Mouse (Mus musculus): ENCODE results near the gene Ngf.

The Ngf gene

DNA sequence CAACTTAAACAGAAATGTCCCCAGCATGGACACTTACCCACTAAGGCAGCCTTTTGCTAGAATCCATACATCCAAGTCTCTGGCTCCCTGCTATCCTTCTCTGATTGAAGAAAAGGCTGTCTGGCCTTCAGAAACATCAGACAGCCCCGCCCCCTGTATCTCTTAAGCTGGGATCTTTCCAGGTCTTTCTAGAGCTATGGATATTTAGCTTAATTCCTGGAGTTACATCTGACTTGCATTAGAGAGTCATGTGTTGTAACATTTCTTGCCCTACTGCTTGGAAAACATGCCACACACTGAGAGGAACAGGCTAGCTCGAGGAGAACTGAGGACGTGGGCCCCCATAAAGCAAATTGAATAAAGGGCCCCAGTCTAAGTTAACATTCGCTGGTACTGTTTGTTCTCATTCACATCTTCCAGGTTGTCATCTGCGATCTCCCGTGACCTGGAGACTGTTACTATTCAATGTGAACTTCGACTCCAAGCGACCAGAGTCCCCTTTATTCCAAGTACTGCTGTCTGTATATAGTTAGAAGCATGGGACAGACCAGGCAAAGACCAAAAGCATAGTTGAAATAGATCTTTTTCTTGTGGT is 38.0 kb downstream of the Ngf start:
- no peak for DNase-seq (ENCODE audit: low spot score)

DNA sequence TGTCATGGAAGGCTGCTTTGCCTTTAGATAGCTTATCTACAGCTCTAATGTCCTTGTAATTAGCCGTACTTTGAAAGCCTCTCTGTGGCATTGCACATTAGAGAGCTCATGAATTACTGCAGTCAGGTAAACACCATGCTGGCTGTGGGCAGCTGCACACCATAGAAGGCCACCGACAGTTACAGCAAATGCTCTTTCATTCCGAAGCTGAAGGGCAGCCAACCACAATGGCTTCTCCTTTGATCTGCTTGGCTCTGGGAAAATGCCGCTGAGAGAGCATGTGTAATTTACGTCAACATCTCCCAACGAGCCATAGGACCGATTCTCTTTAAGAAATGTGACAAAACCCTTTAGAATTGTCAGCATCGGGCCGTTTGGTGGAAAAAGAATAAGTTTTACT is 38.7 kb downstream of the Ngf start:
- DNase-seq (ENCODE audit: low spot score): no peak

DNA sequence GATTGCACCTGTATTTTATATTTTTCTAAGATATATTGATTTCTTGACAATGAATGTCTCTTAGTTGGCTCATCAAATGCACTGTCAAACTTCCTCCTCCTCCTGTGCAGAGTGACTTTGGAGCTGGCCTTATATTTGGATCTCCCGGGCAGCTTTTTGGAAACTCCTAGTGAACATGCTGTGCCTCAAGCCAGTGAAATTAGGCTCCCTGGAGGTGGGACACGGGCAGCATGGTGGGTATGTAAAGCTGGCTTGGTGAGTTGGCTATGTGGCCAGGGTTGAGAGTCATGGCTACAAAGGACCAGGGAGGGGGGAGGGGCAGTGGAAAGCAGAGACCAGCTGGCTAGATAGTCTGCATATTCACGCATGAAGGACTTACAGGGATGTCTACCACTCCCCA is 39.9 kb downstream of the Ngf start:
- no peak for DNase-seq (ENCODE audit: low spot score)

DNA sequence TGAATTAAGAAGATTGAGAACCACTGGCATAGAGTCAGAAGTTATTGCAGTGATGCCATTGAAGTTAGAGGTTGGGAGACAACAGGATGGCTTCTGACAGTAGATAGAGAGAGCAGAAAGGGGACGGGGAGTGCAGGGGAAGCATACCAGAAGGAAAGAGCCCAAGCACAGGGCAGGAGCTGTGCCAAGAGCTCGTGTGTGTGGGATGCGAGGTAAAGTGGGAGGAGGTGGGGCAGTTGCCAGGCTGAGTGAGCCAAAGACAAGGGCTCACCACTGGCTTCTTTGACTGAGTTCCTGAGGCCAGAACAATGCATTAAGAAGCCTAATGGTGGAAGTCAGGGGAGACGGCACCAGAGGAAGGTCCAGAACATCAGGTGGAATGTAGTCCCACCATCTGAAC is 47.2 kb downstream of the Ngf start:
- no peak for DNase-seq (ENCODE audit: low spot score)

DNA sequence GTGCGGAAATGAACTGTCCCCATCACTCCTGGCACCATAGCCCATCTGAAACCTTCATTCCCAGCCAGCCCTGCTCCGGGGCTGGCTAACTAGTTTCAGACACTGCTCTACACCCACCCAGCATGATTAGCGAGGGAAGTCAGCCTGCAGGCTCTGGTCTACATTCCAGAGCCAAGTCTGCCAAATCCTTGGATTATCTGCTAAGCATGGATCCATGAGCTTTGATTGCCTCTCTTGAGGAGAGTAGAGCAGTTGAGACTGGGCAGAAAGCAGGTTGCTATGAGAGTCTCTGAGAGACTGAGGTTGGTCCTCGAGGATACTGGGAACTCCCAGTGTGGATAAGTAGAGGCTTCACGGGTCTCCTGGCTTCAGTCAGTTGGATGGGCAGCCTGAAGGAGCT is 51.3 kb downstream of the Ngf start:
- no peak for DNase-seq (ENCODE audit: low spot score)

DNA sequence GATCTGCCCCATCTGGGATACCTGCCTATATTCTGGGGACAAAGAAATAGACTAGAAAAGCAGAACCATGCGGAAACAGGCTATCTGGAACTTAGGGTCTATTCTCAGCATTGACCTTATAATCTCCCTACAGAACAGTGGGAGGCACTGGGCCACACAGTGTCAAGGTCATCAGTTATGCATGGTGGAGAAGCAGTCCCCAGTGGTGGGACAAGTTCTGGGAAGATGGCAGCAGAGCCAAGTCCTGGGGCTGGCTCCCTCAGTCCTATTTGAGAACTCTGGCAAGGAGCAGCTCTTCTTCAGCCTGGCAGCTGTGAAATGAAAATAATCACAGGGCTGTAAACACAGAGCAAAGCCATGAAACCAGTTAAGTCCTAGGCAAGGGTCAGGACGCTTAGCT is 54.0 kb downstream of the Ngf start:
- no peak for DNase-seq (ENCODE audit: low spot score)

DNA sequence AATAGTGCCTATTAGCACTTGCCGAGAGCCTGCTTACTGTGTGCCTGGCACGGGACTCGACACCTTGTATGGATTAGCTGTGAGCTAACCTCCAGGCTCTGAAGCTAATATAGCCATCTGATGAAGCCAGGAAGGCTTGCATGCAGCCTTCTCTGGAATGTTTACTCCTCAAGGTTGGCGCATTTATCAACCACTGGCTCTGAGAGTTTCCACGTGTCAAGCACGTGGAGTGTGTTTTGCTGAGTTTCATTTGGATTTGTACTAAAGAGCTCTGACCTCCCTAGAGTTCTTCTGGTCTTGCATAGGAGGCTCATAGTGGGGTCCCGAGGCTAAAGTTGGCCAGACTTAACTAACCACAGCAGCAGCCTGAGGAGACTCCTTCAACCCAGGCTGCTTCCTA is 55.2 kb downstream of the Ngf start:
- DNase-seq (ENCODE audit: low spot score): no peak

DNA sequence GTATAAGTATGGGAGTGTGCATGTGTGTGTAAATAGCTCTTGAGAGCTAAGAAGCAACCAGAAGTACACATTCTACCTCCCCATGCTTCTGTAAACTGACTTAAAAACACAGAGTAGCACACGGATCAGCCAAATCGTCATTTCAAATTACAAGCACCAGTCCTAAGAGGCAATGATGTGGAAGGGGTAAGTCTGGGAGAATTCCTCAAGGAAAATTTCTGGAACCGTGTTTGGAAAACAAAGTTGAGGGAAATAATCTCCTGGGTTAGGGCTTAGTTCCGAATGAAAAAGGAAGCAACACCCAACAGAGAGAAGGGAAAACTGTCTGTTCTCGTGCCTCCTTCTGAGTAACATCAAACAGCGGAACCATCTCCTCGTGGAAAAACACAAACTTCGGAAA is 56.1 kb downstream of the Ngf start:
- no peak for DNase-seq (ENCODE audit: low spot score)

DNA sequence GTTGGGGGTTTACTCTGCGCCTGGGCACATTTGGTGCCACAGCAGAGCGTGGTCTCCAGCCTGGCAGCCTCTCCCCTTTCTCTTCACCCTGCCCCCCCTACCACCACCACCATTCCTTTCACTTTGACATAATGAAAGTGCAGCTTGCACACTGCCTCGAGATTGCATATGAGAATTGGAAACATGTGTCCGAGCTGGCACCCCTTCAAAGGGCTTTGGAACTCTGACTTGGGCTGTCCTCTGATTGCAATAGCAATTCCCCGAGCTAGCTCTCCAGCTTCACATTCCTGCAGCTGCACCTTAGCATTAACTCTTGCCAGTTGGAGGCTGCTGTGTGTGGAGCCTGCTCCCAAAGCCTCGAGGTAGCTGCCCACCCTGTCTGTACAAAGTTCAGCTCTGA is 56.8 kb downstream of the Ngf start:
- no peak for DNase-seq (ENCODE audit: low spot score)

DNA sequence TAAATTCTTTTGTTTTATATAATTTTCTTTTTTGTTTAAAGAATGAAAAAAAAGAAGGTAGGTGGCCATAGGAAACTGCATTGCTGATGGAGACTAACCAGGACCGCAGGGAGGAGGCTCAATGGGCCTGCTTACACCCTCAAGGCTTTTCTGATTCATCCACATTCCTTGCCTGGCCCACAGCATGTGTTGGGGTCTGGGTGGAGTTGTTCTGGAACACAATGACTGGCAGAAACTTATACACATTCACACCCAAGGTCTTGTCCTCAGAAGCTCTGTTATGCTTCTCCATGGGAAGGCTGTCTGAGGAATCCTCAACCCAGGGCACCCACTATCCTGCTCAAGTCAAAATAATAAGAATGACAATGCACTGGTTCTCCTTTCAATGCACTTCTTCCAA is 65.0 kb downstream of the Ngf start:
- no peak for DNase-seq (ENCODE audit: low spot score)

DNA sequence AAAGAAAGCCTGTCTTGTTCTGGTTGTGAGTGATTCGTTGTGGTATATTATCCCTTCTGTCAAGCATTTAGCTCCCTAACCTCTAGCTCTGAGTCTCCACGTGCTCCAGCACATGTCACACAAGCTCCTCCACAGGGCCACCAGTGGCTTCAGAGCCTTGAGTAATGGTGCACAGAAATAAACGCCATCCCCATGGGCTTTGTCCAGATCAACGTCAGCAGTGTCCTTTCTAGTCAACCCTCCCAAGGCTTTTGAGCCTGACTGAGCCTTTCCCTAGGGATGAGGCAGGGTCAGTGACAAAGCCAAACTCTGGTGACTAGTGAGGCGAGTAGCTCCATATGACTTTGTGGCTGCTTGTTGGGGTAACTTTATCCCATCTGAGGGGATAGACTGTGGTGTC is 73.9 kb downstream of the Ngf start:
- DNase-seq (ENCODE audit: low spot score): no peak

DNA sequence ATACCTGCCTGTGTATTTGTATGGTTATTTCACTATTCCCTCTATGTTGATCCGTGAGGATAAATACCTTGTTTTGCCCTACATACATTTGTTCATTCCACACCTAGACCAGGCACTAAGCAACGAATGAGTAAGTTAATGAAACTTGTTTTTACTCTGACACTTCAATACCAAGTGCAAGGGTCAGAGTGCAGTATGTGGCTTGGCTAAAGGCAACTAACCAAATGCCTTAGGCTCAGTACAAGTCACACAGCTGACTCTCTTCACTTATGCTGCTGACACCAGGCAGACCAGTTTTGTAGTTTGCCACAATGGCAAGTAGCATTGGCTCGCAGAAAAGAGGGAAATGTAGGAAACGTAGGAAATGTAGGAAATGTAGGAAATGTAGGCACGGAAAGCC is 77.8 kb downstream of the Ngf start:
- DNase-seq (ENCODE audit: low spot score): no peak

DNA sequence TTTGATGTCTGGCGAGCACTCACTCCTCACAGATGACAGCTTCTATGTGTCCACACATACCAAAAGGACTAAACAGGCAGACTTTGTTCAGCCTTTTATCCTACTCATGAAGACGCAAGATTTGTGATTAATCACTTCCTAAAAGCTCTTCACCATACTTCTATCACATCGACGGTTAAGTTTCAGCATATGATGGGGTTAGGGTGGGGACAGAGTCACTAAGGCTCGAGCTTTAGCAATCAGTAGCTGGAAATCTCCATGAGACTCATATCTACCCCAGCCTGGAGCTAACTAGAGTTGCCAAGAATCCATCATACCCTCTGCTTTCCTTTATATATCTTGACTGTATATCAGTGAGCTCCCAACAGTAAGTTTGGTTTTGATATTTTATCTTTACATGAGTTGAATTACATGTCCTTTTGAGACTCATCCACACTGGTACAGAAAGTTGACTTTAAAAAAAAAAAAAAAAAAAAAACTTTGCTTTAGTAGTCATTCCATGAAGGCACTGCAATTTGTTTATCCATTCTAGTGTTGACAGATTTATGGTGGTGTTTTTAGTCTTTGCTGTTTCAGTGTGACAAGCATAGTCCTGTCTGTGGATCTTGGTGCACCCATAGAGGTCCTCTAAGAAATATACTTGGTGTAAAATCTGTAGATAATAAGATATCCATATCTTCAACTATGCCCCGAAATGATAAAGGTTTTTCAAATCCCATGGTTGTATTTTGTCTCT is 84.4 kb downstream of the Ngf start:
- DNase-seq (ENCODE audit: low spot score): no peak

DNA sequence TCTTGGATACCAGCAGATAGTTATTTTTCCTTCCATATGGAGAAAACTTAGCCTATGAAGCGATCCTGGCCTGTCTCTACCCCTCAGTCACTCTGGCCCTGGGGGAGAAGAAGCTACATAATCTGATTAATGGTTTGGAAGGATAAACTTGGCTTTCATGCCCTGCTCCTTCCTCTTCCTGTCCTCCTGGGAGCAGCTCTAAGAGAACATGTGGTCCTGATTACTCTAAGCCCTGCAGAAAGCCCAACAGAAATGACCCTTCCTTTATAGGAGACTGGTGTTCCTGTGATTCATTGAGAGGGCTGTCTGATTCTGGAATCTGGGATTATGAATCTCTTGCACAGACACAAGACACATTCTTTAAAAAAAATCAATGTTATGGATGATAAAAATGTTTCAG is 86.4 kb downstream of the Ngf start:
- no peak for DNase-seq (ENCODE audit: low spot score)

DNA sequence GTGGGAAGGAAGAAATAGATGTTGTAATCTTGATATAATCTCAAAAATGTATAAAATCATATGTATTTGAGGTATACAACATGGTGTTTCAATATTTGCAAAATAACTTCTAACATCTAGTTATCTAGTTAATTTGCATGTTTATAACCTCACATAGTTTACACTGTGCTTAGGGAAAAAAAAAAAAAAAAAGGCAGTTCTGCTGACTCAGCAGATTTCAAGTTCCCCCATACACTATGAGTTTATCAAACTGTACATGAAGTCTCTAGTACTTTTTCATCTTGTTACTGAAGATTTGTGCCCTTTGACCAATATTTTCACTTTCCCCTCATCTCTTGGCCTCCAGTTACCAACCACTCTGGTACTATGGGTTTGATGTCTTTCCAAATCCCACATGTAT is 86.9 kb downstream of the Ngf start:
- no peak for DNase-seq (ENCODE audit: low spot score)
